Mouse (Mus musculus) lung, postnatal 0 days (tissue): ENCODE measurements at regions not wholly inside any gene's neighbourhood (a gene's known extent, or its start where the extent isn't known, plus 50 kb on each side); places are given as distances from the start of the nearest gene placed in this dataset.

Source experiments
- CTCF ChIP-seq: IDR thresholded peaks from 2 replicates; pipeline ENCODE4 v1.5.1; 2016; ENCODE audit warnings: antibody characterized with exemption, mild to moderate bottlenecking
- EP300 ChIP-seq: IDR thresholded peaks from 2 replicates; pipeline ENCODE4 v1.6.1; 2016; ENCODE audit warnings: antibody characterized with exemption, mild to moderate bottlenecking, control low read depth

- TF ChIP-seq CTCF (no peak), EP300 (no peak)
Observed at GRCm38 (mm10) chr2:149739886-149740285, 89.1 kb upstream of the Syndig1 start.
